Mouse (Mus musculus) spleen, postnatal 4 days (tissue): ENCODE data around the gene Ndufaf1.

Source experiments
- DNase-seq, 2 experiments: peaks; one replicate each; pipeline ENCODE4 v3.0.0; 2022; ENCODE audit warnings: low spot score in 2 of 2

Gene Ndufaf1

DNA sequence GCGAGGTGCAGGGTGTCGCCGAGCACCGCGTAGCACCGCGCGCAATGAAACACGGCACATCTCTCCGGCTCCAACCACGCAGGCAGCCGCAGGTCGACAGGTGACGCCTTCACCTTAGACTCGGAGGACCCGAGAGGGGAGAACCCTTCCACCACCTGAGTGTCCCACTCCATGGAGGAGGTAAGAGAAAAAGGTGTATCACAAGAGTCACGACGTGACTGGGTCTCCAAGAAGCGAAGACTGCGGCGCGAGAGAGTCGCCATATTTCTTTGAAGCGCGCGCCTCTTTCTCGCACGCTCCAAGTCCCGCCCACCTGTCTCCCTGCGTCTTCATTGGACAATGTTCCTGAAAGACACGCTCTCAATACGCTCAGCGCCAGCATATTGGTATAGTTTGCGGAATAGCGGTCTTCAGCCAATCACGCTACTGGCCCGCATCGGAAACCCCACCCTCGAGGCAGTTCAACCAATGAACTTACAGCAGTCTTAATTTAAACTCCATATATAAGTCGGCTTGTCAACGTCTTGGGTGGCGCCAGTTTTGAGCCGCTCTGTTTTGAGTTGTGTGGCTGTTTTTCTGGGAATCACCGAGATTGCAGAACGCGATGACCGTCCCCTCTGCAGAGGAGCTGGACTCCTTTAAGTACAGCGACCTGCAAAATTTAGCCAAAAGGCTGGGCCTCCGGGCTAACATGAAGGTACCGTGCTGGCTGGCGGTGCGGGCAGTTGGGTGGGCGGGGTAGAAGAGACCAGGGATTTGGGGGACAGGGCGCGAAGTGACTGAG is 44.2 kb downstream of the Ndufaf1 start, which contains the start of the genes Nusap1 and Oip5:
TSS of gene Nusap1 (plus strand) at position 100 of the 784 bp plus-strand sequence.
TSS of gene Oip5 (minus strand) at position 271 of the 784 bp plus-strand sequence.
- peak; percentile 94 to 95 for DNase-seq

GRCm38 (mm10) chr2:119617841-119618198 is 44.8 kb downstream of the Ndufaf1 start:
- peak in 1 of 2 experiments; percentile 62 for DNase-seq

GRCm38 (mm10) chr2:119607023-119607422 is 55.6 kb downstream of the Ndufaf1 start:
- no peak for DNase-seq
